Comparison of ENCODE assay signal across 15 mouse cellular contexts in genomic region chr12:107322861-107323260, GRCm38 (mm10).
"Had no signal": no experiment of that assay in that cellular context is flagged by ENCODE, and none has a peak within 500 bp of the region (broad histone marks: within the 10 kb centered on the region; RNA-seq: fewer than 3 reads in every experiment).

No protein-coding gene starts in this region.

- H3K4me3 ChIP-seq: limb, embryonic 12.5 days; liver, embryonic 13.5 days; lung, embryonic 15.5 days; megakaryocyte, embryonic 14.5 days; midbrain, embryonic 13.5 days; myocyte; stomach, embryonic 15.5 days had no signal

- H3K4me2 ChIP-seq: limb, embryonic 12.5 days; liver, embryonic 13.5 days; lung, embryonic 15.5 days; midbrain, embryonic 13.5 days; stomach, embryonic 15.5 days had no signal

- H3K27me3 ChIP-seq: liver, embryonic 13.5 days; lung, embryonic 15.5 days; megakaryocyte, embryonic 14.5 days; midbrain, embryonic 13.5 days; stomach, embryonic 15.5 days had no signal

- H3K36me3 ChIP-seq: limb, embryonic 12.5 days; liver, embryonic 13.5 days; lung, embryonic 15.5 days; midbrain, embryonic 13.5 days; stomach, embryonic 15.5 days had no signal

- DNase-seq: kidney, postnatal 25 days; liver; liver, embryonic 13.5 days; liver, postnatal 0 days; lung, postnatal 14 days; right cerebral cortex, postnatal 14 days; thymus, adult 2 months; thymus, postnatal 25 days had no signal

- H3K9me3 ChIP-seq: limb, embryonic 12.5 days; liver, embryonic 13.5 days; lung, embryonic 15.5 days; midbrain, embryonic 13.5 days; stomach, embryonic 15.5 days had no signal

- ATAC-seq: liver, postnatal 0 days; midbrain, embryonic 13.5 days had no signal

- H3K4me1 ChIP-seq: limb, embryonic 12.5 days; liver, embryonic 13.5 days; lung, embryonic 15.5 days; megakaryocyte, embryonic 14.5 days; midbrain, embryonic 13.5 days; stomach, embryonic 15.5 days had no signal

- H3K9ac ChIP-seq: limb, embryonic 12.5 days; liver, embryonic 13.5 days; liver, postnatal 0 days; lung, embryonic 15.5 days; midbrain, embryonic 13.5 days; stomach, embryonic 15.5 days had no signal

- H3K27ac ChIP-seq: limb, embryonic 12.5 days; liver, embryonic 13.5 days; lung, embryonic 15.5 days; macrophage; midbrain, embryonic 13.5 days; stomach, embryonic 15.5 days had no signal
